Mouse (Mus musculus) lung, postnatal 14 days (tissue): ENCODE data around the gene Lrg1.
"Not testable (repeated sequence)": the region's sequence is repeated elsewhere in the genome, so short reads cannot be mapped to it uniquely, and the experiment has no call there.

Experiments used
- DNase-seq: peaks from one replicate; pipeline ENCODE4 v3.0.0; 2021

The Lrg1 gene

GRCm38 (mm10) chr17:56108334-56109044 is 13.3 kb downstream of the Lrg1 start:
- DNase-seq = peak; percentile 66

DNA sequence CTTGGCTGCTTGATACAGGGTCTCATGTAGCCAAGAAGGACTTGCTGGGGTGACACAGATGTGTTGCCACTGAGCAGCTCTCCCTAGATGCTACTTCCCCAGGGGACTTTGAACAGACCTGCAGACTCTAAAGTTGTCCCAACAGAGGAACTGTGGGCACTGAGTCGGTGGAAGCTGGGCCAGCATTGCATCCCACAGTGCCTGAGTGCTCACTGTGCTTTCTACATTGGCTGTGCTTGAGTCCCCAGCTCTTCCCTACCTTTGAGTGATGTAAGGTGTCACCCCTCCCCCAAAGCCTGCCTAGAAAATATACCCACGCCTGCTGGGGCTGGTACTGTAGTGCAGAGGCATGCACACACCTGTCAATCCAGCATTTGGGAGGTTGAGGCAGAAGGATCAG is 14.1 kb downstream of the Lrg1 start:
- DNase-seq = no peak

- no peak for DNase-seq
Observed at GRCm38 (mm10) chr17:56106981-56107380, 14.8 kb downstream of the Lrg1 start.

- not testable (repeated sequence) for DNase-seq
Observed at GRCm38 (mm10) chr17:56106436-56106835, 15.4 kb downstream of the Lrg1 start.

DNA sequence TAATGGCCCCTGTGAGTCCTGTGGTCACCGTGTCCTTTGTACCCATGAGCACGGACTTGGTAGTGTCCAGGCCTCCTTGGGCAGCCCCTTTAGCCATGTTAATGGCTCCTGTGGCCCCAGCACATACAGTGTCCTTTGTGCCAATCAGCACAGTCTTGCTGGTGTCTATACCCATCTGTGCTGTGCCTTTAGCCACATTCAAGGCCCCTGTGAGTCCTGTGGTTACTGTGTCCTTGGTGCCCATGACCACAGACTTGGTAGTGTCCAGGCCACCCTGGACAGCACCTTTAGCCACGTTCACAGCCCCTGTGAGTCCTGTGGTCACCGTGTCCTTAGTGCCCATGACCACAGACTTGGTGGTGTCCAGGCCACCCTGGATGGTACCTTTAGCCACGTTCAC is 17.0 kb downstream of the Lrg1 start:
- DNase-seq = not testable (repeated sequence)

- no peak for DNase-seq
Observed at GRCm38 (mm10) chr17:56103465-56104285, 18.1 kb downstream of the Lrg1 start.

DNA sequence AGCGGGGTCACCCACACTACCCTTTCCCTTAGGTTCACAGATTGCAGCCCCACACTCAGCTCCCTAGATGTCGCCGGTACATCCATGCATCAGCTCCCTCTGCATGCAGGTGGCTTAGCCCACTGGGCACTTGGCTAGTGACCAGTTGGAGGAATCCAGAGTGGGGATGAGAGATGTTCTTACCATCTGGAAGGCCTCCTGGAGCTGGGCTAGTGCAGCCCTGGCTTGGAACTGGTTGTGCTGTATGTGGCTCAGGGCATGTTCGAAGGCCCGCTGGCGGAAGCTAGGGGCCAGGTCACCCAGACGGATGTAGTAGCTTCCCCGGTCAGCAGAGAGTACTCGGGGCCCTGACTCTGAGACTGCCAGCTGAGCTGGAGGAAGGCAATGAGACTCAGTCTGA is 18.9 kb downstream of the Lrg1 start:
- DNase-seq = no peak

GRCm38 (mm10) chr17:56102158-56102557 is 19.6 kb downstream of the Lrg1 start:
- DNase-seq = no peak

GRCm38 (mm10) chr17:56100811-56101210 is 21.0 kb downstream of the Lrg1 start:
- no peak for DNase-seq

DNA sequence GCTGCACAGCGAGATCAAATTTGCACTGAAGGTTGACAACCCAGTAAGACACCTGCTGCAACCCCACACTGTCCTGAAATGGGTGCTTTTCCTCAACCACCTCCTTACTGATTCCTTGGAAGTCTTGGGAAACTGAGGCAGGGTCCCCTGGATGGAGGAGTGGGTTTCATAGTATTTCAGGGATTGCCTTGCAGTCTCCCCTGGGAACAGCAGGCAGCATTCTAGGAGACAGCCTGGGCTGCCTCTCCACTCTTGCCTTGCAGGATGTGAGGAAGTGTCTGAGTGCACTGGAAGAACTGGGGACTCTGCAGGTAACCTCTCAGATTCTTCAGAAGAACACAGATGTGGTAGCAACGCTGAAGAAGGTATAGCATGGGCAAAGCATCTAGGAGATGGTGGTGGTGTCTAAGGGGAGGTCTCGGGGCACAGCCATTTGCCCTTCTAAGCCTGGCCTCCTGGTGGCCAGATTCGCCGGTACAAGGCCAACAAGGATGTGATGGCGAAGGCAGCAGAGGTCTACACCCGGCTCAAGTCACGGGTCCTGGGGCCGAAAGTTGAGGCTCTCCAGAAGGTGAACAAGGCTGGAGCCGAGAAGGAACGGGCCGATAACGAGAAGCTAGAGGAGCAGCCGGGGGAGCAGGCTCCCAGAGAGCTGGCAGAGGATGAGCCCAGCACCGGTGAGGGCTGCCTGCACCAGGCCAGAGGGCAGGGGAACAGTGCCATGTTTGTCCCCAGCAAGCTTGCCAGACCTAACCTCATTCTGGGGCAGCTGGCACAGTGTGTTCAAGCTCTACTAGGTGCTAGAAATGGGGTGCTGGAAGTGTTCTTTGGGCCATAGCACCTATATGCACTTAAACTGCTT is 22.9 kb downstream of the Lrg1 start:
- no peak for DNase-seq

DNA sequence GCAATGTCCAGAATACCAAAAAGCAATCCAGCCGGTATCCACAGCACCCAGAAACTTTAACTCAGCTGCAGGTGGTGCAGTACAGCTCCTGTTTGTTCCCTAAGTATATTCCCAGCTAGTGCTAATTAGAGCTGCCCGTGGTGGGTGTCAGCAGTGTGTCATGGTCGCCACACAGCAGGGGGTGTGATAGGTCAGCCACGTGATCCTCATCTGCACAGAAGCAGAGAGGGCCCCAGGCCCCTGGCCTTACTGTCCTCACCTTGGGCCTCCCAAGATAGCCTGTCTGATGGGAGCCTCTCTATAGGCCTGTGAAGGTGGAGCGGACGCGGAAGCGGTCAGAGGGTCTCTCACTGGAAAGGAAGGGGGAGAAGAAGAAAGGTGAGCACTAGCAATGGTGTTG is 23.6 kb downstream of the Lrg1 start:
- DNase-seq = no peak

DNA sequence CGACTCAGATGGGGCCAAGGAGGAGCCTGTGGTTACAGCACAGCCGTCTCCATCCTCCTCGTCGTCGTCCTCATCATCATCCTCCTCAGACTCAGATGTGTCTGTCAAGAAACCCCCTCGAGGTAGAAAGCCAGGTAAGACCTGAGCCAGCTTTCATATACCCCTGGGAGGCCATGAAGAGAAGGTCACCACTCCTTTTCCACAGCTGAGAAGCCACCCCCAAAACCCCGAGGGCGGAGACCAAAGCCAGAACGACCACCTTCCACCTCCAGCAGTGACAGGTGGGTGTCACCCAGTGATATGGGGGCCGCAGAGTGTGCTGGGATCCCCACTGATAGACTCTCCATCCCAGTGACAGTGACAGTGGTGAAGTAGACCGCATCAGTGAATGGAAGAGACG is 24.9 kb downstream of the Lrg1 start:
- no peak for DNase-seq

DNA sequence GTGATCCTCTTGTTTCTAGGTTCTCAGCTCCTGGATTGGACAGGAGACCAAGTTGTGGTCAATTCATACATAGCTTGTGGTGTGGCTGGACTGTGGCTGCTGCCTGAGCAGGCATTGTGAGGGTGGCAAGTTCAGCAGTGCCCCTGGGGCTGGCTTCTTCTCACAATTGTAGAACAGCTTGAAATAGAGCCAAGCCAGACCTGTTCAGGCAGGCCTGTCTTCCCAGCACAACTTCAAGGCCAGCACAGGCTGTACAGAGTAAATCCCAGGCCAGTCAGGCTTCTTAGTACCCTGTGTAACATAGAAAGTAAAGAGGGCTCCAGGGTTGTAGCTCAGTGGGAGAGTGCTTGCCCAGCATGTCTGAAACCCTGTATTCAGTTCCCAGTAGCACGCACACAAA is 29.0 kb downstream of the Lrg1 start:
- DNase-seq = no peak

DNA sequence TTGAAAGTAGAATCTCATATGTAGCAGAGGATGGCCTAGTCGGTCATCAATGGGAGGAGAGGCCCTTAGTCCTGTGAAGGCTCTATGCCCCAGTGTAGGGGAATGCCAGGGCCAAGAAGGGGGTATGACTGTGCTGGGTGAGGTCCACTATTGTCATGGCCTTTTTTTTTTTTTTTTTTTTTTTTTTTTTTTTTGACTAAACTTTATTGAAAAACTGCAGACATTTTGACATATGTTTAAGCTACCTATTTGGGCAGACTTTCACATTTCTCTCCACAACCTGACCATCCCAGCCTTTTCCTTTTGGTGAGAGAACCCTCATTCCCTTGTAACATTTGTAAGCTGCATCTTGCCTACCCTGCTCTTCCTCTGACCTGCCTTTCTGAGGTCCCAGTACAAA is 29.5 kb downstream of the Lrg1 start:
- DNase-seq = no peak

- DNase-seq = peak; percentile 19
Observed at GRCm38 (mm10) chr17:56080781-56081585, 40.8 kb downstream of the Lrg1 start.

DNA sequence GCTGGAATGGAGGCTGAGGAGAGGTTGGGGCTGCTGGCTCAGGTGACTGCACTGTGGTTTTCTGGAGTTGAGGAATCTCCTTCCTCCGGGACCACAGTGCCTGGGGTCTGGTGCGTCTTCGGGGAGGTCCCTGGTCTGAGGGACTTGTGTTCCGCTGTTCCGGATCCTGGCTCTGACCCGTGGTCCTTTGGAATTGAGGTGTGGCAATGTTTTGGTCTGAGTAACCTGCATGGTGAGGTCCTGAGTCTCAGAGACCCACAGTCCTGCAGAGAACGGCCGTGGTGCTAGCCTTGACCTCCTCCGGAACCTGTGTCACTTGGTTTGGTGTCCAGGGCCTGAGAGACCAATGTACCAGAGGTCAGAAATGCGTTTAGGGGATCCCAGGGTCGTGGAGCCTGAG is 41.9 kb downstream of the Lrg1 start:
- no peak for DNase-seq

GRCm38 (mm10) chr17:56078880-56079795 is 42.7 kb downstream of the Lrg1 start, which contains the start of gene Hdgfl2:
TSS of gene Hdgfl2 (plus strand) at chr17:56079634.
- DNase-seq = peak; percentile 100

- DNase-seq = not testable (repeated sequence)
Observed at GRCm38 (mm10) chr17:56078361-56078760, 43.4 kb downstream of the Lrg1 start.

DNA sequence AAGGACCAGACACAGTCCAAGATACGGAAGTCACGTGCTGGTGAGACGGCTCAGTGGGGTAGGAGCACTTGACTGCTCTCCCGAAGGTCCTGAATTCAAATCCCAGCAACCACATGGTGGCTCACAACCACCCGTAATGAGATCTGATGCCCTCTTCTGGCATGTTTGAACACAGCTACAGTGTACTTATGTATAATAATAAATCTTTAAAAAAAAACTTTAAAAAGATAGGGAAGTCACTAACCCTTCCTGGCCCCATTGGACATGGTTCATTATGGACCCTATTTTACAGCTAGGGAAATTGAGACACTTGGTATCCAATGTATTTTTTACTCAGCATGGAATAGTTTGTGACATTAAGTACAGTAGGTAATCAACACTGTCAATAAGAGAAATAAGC is 44.3 kb downstream of the Lrg1 start:
- DNase-seq = no peak

- DNase-seq = peak; percentile 98
Observed at GRCm38 (mm10) chr17:56074827-56075208, 47.0 kb downstream of the Lrg1 start, which contains the start of gene Ubxn6. TSS of gene Ubxn6 (minus strand) at chr17:56075028.
